Mouse (Mus musculus): Measurements from ENCODE around the gene Teddm1a. TPM values are rescaled to one million over a fixed set of nuclear protein-coding genes. Genes with fewer than 3 reads are reported as not detected.
"Not testable (repeated sequence)": the region's sequence is repeated elsewhere in the genome, so short reads cannot be mapped to it uniquely, and the experiment has no call there.

The Teddm1a gene
- total and polyA plus RNA-seq, 3 experiments, result not detected

GRCm38 (mm10) chr1:153855946-153856345 lies 35.6 kb upstream of the Teddm1a start:
- TF ChIP-seq CTCF (IDR thresholded peaks at IDR 0.05) (no peak), POLR2A (IDR thresholded peaks at IDR 0.05; ENCODE audit: insufficient read depth, low read depth, low read length) (no peak), EP300 (IDR thresholded peaks at IDR 0.05; ENCODE audit: insufficient read depth, low read depth, low read length) (no peak)
- H3K27me3 ChIP-seq (ENCODE audit: control insufficient read depth, insufficient read depth, low read length), result no peaks in the 10 kb centered on the region
- H3K9ac ChIP-seq (ENCODE audit: low read depth, low read length), result no peak overlapping the region
- H3K4me1 ChIP-seq (ENCODE audit: control insufficient read depth, insufficient read depth, low read length), result no peaks in the 10 kb centered on the region
- H3K4me3 ChIP-seq, result no peak overlapping the region
- H3K36me3 ChIP-seq (ENCODE audit: control insufficient read depth, insufficient read depth, low read length), result no peaks in the 10 kb centered on the region
- no peak for DNase-seq
- no peak overlapping the region for H3K27ac ChIP-seq
- intact Hi-C loops (cut with DNase I), result no loop called here
- 67% methylated on average over 8 of the region's 8 CpGs for WGBS
- H3K79me2 ChIP-seq (replicated peaks; ENCODE audit: control insufficient read depth, insufficient read depth, low read length), result no peaks in the 10 kb centered on the region

DNA sequence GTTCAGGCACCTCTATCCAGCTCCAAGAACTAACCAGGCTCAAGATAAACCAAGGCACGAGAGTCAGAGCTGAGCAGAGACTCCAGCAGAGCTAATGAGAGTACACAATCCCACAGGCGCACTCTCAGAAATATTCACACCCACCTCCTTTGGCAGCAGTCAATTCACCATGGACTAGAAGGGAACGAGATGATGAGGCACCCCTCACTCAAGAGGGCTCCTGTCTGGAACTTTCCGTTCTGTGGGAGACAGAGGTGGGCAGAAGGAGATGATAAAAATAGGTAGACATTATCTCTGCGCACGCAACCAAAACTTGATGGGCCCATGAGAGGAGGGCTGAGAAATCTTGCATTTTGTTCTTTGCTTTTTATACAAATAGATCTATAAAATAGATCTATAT lies 17.5 kb upstream of the Teddm1a start, which contains the start of gene Teddm1b:
Teddm1b (plus strand) TSS at position 301 of the 400 bp plus-strand sequence.
- no peaks in the 10 kb centered on the region for H3K79me2 ChIP-seq (replicated peaks; ENCODE audit: control insufficient read depth, insufficient read depth, low read length)
- no peak for TF ChIP-seq POLR2A (IDR thresholded peaks at IDR 0.05; ENCODE audit: insufficient read depth, low read depth, low read length)
- no peak for TF ChIP-seq CTCF (IDR thresholded peaks at IDR 0.05)
- TF ChIP-seq EP300 (IDR thresholded peaks at IDR 0.05; ENCODE audit: insufficient read depth, low read depth, low read length), result no peak
- no peak within 1 kb of the TSS for H3K9ac ChIP-seq (ENCODE audit: low read depth, low read length)
- DNase-seq, result no peak
- H3K4me1 ChIP-seq (ENCODE audit: control insufficient read depth, insufficient read depth, low read length), result no peaks in the 10 kb centered on the region
- H3K36me3 ChIP-seq (ENCODE audit: control insufficient read depth, insufficient read depth, low read length), result no peaks in the 10 kb centered on the region
- no peaks in the 10 kb centered on the region for H3K27me3 ChIP-seq (ENCODE audit: control insufficient read depth, insufficient read depth, low read length)
- intact Hi-C loops (cut with DNase I), result no loop called here
- H3K27ac ChIP-seq, result no peak within 1 kb of the TSS
- WGBS, result 73% methylated on average over 6 of the region's 6 CpGs
- H3K4me3 ChIP-seq, result no peak within 1 kb of the TSS

- H3K27me3 ChIP-seq (ENCODE audit: control insufficient read depth, insufficient read depth, low read length); H3K36me3 ChIP-seq (ENCODE audit: control insufficient read depth, insufficient read depth, low read length); DNase-seq; H3K4me1 ChIP-seq (ENCODE audit: control insufficient read depth, insufficient read depth, low read length); H3K27ac ChIP-seq; H3K4me3 ChIP-seq; H3K9ac ChIP-seq (ENCODE audit: low read depth, low read length); intact Hi-C loops (cut with DNase I); H3K79me2 ChIP-seq (replicated peaks; ENCODE audit: control insufficient read depth, insufficient read depth, low read length): not testable (repeated sequence)
- 93% methylated on average over 17 of the region's 17 CpGs for WGBS
Measured at GRCm38 (mm10) chr1:153880391-153880790, 11.2 kb upstream of the Teddm1a start.

DNA sequence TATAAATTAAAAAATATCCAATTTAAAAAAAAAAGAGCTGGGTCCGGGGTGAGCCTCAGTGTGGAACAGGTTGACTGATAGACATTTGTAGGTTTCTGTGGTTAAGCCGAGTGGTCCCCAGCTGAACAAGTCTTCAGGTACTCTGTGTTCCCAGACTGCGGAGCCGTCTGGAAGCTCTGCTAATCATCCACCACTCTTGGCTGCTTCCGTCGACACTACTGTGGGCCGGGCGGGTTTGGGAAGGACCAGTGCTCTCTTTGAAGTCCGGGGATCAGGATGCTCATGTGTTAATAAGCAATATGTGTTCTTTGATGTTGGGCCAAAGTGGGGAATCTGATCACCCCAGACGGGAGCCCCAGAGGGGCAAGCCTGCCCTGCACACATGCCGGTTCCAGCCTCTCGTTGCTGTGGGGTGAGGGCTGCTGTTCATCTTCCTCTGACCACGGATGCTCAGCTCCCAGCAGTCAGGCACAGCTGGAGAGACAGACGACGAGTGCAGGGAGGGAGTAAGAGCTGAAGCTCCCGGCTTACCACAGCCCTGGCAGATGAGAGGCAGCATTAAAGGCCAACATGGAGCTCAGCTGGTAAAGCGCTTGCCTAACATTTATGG lies 5.4 kb upstream of the Teddm1a start:
- no peak overlapping the region for H3K9ac ChIP-seq (ENCODE audit: low read depth, low read length)
- WGBS, result 47% methylated on average over 17 of the region's 17 CpGs

DNA sequence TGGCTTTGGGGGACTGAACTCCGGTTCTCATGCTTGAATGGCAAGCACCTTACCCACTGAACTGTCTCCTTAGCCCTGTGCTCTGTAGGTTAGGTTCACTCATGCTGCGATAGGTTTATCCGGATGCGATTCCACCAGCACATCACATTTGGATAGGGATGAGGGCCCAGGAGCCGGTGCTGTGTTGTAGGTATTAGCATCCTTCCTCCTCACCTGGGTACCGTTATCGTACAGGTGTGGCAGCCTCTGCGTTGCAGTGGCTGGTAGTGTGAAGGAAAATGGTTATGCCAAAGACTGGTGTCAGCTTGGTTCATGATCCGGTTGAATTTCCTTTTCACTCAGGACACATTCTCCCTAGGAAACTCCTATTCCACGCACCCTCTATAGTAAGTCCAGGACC lies 1.4 kb upstream of the Teddm1a start:
- no peaks in the 10 kb centered on the region for H3K27me3 ChIP-seq (ENCODE audit: control insufficient read depth, insufficient read depth, low read length)
- 97% methylated on average over 10 of the region's 10 CpGs for WGBS
- TF ChIP-seq CTCF (IDR thresholded peaks at IDR 0.05) (no peak), POLR2A (IDR thresholded peaks at IDR 0.05; ENCODE audit: insufficient read depth, low read depth, low read length) (no peak), EP300 (IDR thresholded peaks at IDR 0.05; ENCODE audit: insufficient read depth, low read depth, low read length) (no peak)
- H3K4me3 ChIP-seq, result no peak overlapping the region
- no peak for DNase-seq
- H3K36me3 ChIP-seq (ENCODE audit: control insufficient read depth, insufficient read depth, low read length), result no peaks in the 10 kb centered on the region
- no peak overlapping the region for H3K27ac ChIP-seq
- intact Hi-C loops (cut with DNase I), result loop anchor here (5.0 kb wide), 1 partner anchor 837 kb away; no protein-coding TSS in a partner anchor
- H3K4me1 ChIP-seq (ENCODE audit: control insufficient read depth, insufficient read depth, low read length), result peaks cover 1% of the 10 kb centered on the region; the same call in 1 of the 2 replicates
- H3K9ac ChIP-seq (ENCODE audit: low read depth, low read length), result no peak overlapping the region
- no peaks in the 10 kb centered on the region for H3K79me2 ChIP-seq (replicated peaks; ENCODE audit: control insufficient read depth, insufficient read depth, low read length)

More for the DNA sequence above, 5.4 kb upstream of the Teddm1a start:
- no peak for DNase-seq
- no peak for TF ChIP-seq EP300 (IDR thresholded peaks at IDR 0.05; ENCODE audit: insufficient read depth, low read depth, low read length)
- TF ChIP-seq CTCF (IDR thresholded peaks at IDR 0.05), result no peak
- TF ChIP-seq POLR2A (IDR thresholded peaks at IDR 0.05; ENCODE audit: insufficient read depth, low read depth, low read length), result no peak
- H3K4me3 ChIP-seq, result no peak overlapping the region
- no peaks in the 10 kb centered on the region for H3K27me3 ChIP-seq (ENCODE audit: control insufficient read depth, insufficient read depth, low read length)
- no peaks in the 10 kb centered on the region for H3K4me1 ChIP-seq (ENCODE audit: control insufficient read depth, insufficient read depth, low read length)
- H3K36me3 ChIP-seq (ENCODE audit: control insufficient read depth, insufficient read depth, low read length), result no peaks in the 10 kb centered on the region
- H3K27ac ChIP-seq, result no peak overlapping the region
- no peaks in the 10 kb centered on the region for H3K79me2 ChIP-seq (replicated peaks; ENCODE audit: control insufficient read depth, insufficient read depth, low read length)
- intact Hi-C loops (cut with DNase I), result no loop called here

DNA sequence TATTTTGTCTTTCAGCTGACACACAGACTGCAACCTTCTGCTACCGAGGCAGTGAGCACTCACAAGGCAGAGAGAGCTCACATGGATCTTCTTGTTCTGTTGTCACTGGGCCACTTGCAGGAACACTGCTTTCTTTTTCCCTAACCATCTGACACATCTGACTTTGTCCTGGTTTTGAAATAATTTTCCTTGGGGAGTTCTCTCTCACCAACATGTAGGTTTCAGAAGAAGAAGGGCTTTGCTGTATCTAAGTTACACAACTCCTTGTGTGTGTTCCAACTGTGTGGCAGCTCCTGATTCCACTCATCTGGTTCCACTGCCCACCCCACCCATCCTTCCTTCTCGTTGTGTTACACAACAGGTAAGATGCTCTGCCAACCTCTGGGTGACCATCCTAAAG lies 2.2 kb downstream of the Teddm1a start:
- Histone ChIP-seq H3K79me2 (replicated peaks; ENCODE audit: control insufficient read depth, insufficient read depth, low read length) (no peaks in the 10 kb centered on the region), H3K4me3 (no peak overlapping the region), H3K4me1 (ENCODE audit: control insufficient read depth, insufficient read depth, low read length) (peaks cover 1% of the 10 kb centered on the region; the same call in 1 of the 2 replicates), H3K27ac (no peak overlapping the region), H3K27me3 (ENCODE audit: control insufficient read depth, insufficient read depth, low read length) (no peaks in the 10 kb centered on the region), H3K9ac (ENCODE audit: low read depth, low read length) (no peak overlapping the region), H3K36me3 (ENCODE audit: control insufficient read depth, insufficient read depth, low read length) (no peaks in the 10 kb centered on the region)
- TF ChIP-seq EP300 (IDR thresholded peaks at IDR 0.05; ENCODE audit: insufficient read depth, low read depth, low read length) (no peak), POLR2A (IDR thresholded peaks at IDR 0.05; ENCODE audit: insufficient read depth, low read depth, low read length) (no peak), CTCF (IDR thresholded peaks at IDR 0.05) (no peak)
- WGBS, result 40% methylated on average over 2 of the region's 2 CpGs
- intact Hi-C loops (cut with DNase I), result loop anchor here (2.0 to 5.0 kb wide), 2 partner anchors 139 to 834 kb away; no protein-coding TSS in a partner anchor
- DNase-seq, result no peak
